Mouse (Mus musculus) liver, embryonic 14.5 days (tissue): ENCODE measurements around the gene Ppp5c.

Experiments
- CTCF ChIP-seq: IDR thresholded peaks from 2 replicates; pipeline ENCODE4 v1.5.1; 2016; ENCODE audit warnings: antibody characterized with exemption, low read depth, control low read depth
- EP300 ChIP-seq: IDR thresholded peaks from 2 replicates; pipeline ENCODE4 v1.6.1; 2016; ENCODE audit warnings: antibody characterized with exemption, low read depth

GRCm38 (mm10) chr7:16959539-16960187 is 68.1 kb downstream of the Ppp5c start, which contains the start of gene Pnmal1:
- TF ChIP-seq CTCF: no peak
- no peak for TF ChIP-seq EP300
